Mouse (Mus musculus): ENCODE measurements at regions not wholly inside any gene's neighbourhood (a gene's known extent, or its start where the extent isn't known, plus 50 kb on each side); places are given as distances from the start of the nearest gene placed in this dataset.

GRCm38 (mm10) chr2:169158005-169158673, 202.8 kb upstream of the Zfp64 start:
- TF ChIP-seq CTCF (IDR thresholded peaks at IDR 0.05; ENCODE audit: insufficient read depth, low read depth, low read length) (no peak), POLR2A (IDR thresholded peaks at IDR 0.05; ENCODE audit: insufficient read depth, low read depth, low read length) (no peak)

Data from olfactory bulb, adult 2 months (tissue).